Mouse (Mus musculus): ENCODE measurements around the gene Mgmt. TPM values are rescaled to one million over a fixed set of nuclear protein-coding genes. Genes with fewer than 3 reads are reported as not detected.

Gene Mgmt
- total and polyA plus RNA-seq, 2 experiments from 2014 or later = 5.4 to 6.4 TPM

GRCm38 (mm10) chr7:137082171-137082570 is 187.8 kb downstream of the Mgmt start:
- Histone ChIP-seq H3K9me3 (replicated peaks; ENCODE audit: control insufficient read depth, low read length) (no peaks in the 10 kb centered on the region), H3K27me3 (ENCODE audit: control insufficient read depth, insufficient read depth, low read length) (no peaks in the 10 kb centered on the region), H3K4me1 (ENCODE audit: control insufficient read depth, insufficient read depth) (peaks cover 16% of the 10 kb centered on the region), H3K4me2 (ENCODE audit: low read depth, low read length) (no peak overlapping the region), H3K9ac (replicated peaks; ENCODE audit: low read depth, low read length) (no peak overlapping the region), H3K36me3 (replicated peaks; ENCODE audit: control insufficient read depth, insufficient read depth, low read length) (no peaks in the 10 kb centered on the region), H3K27ac (ENCODE audit: low read depth) (no peak overlapping the region), H3K4me3 (ENCODE audit: low read depth, low read length) (no peak overlapping the region)
- 84% methylated on average over 6 of the region's 6 CpGs for WGBS
- no peak for TF ChIP-seq EP300 (IDR thresholded peaks at IDR 0.05; ENCODE audit: low read depth)
- no peak for TF ChIP-seq CTCF (IDR thresholded peaks at IDR 0.05; ENCODE audit: low read depth)
- no peak for DNase-seq (ENCODE audit: low spot score)
- no peak for ATAC-seq (ENCODE audit: insufficient read depth, low read depth)

GRCm38 (mm10) chr7:137084651-137085050 is 190.2 kb downstream of the Mgmt start:
- H3K27ac ChIP-seq (ENCODE audit: low read depth) = no peak overlapping the region
- H3K4me1 ChIP-seq (ENCODE audit: control insufficient read depth, insufficient read depth) = peaks cover 19% of the 10 kb centered on the region
- no peaks in the 10 kb centered on the region for H3K27me3 ChIP-seq (ENCODE audit: control insufficient read depth, insufficient read depth, low read length)
- H3K9me3 ChIP-seq (replicated peaks; ENCODE audit: control insufficient read depth, low read length) = no peaks in the 10 kb centered on the region
- no peak overlapping the region for H3K4me2 ChIP-seq (ENCODE audit: low read depth, low read length)
- no peak overlapping the region for H3K9ac ChIP-seq (replicated peaks; ENCODE audit: low read depth, low read length)
- 86% methylated on average over 7 of the region's 7 CpGs for WGBS
- TF ChIP-seq EP300 (IDR thresholded peaks at IDR 0.05; ENCODE audit: low read depth) (no peak), CTCF (IDR thresholded peaks at IDR 0.05; ENCODE audit: low read depth) (no peak)
- no peaks in the 10 kb centered on the region for H3K36me3 ChIP-seq (replicated peaks; ENCODE audit: control insufficient read depth, insufficient read depth, low read length)
- no peak overlapping the region for H3K4me3 ChIP-seq (ENCODE audit: low read depth, low read length)
- DNase-seq (ENCODE audit: low spot score) (no peak), ATAC-seq (ENCODE audit: insufficient read depth, low read depth) (no peak)

- H3K9me3 ChIP-seq (replicated peaks; ENCODE audit: control insufficient read depth, low read length) = no peaks in the 10 kb centered on the region
- TF ChIP-seq CTCF (IDR thresholded peaks at IDR 0.05; ENCODE audit: low read depth) (no peak), EP300 (IDR thresholded peaks at IDR 0.05; ENCODE audit: low read depth) (no peak)
- peaks cover 19% of the 10 kb centered on the region for H3K4me1 ChIP-seq (ENCODE audit: control insufficient read depth, insufficient read depth)
- ATAC-seq (ENCODE audit: insufficient read depth, low read depth) (peak; percentile 67), DNase-seq (ENCODE audit: low spot score) (peak; percentile 55)
- no peak overlapping the region for H3K27ac ChIP-seq (ENCODE audit: low read depth)
- no peak overlapping the region for H3K4me3 ChIP-seq (ENCODE audit: low read depth, low read length)
- H3K9ac ChIP-seq (replicated peaks; ENCODE audit: low read depth, low read length) = no peak overlapping the region
- 24% methylated on average over 14 of the region's 14 CpGs for WGBS
- no peaks in the 10 kb centered on the region for H3K27me3 ChIP-seq (ENCODE audit: control insufficient read depth, insufficient read depth, low read length)
- no peaks in the 10 kb centered on the region for H3K36me3 ChIP-seq (replicated peaks; ENCODE audit: control insufficient read depth, insufficient read depth, low read length)
- no peak overlapping the region; the same call in 1 of the 2 replicates for H3K4me2 ChIP-seq (ENCODE audit: low read depth, low read length)
Measured at GRCm38 (mm10) chr7:137085969-137086606, 191.7 kb downstream of the Mgmt start.

GRCm38 (mm10) chr7:137087136-137087535 is 192.7 kb downstream of the Mgmt start:
- Histone ChIP-seq H3K36me3 (replicated peaks; ENCODE audit: control insufficient read depth, insufficient read depth, low read length) (no peaks in the 10 kb centered on the region), H3K4me1 (ENCODE audit: control insufficient read depth, insufficient read depth) (peaks cover 19% of the 10 kb centered on the region), H3K9ac (replicated peaks; ENCODE audit: low read depth, low read length) (no peak overlapping the region), H3K9me3 (replicated peaks; ENCODE audit: control insufficient read depth, low read length) (no peaks in the 10 kb centered on the region), H3K27ac (ENCODE audit: low read depth) (no peak overlapping the region), H3K27me3 (ENCODE audit: control insufficient read depth, insufficient read depth, low read length) (no peaks in the 10 kb centered on the region), H3K4me3 (ENCODE audit: low read depth, low read length) (no peak overlapping the region), H3K4me2 (ENCODE audit: low read depth, low read length) (no peak overlapping the region)
- ATAC-seq (ENCODE audit: insufficient read depth, low read depth) (no peak), DNase-seq (ENCODE audit: low spot score) (no peak)
- WGBS = 46% methylated on average over 6 of the region's 6 CpGs
- no peak for TF ChIP-seq EP300 (IDR thresholded peaks at IDR 0.05; ENCODE audit: low read depth)
- TF ChIP-seq CTCF (IDR thresholded peaks at IDR 0.05; ENCODE audit: low read depth) = no peak

GRCm38 (mm10) chr7:137088141-137088540 is 193.7 kb downstream of the Mgmt start:
- TF ChIP-seq EP300 (IDR thresholded peaks at IDR 0.05; ENCODE audit: low read depth) (no peak), CTCF (IDR thresholded peaks at IDR 0.05; ENCODE audit: low read depth) (no peak)
- Histone ChIP-seq H3K36me3 (replicated peaks; ENCODE audit: control insufficient read depth, insufficient read depth, low read length) (no peaks in the 10 kb centered on the region), H3K9ac (replicated peaks; ENCODE audit: low read depth, low read length) (no peak overlapping the region), H3K27ac (ENCODE audit: low read depth) (no peak overlapping the region), H3K4me2 (ENCODE audit: low read depth, low read length) (no peak overlapping the region), H3K4me1 (ENCODE audit: control insufficient read depth, insufficient read depth) (peaks cover 19% of the 10 kb centered on the region), H3K4me3 (ENCODE audit: low read depth, low read length) (no peak overlapping the region), H3K27me3 (ENCODE audit: control insufficient read depth, insufficient read depth, low read length) (no peaks in the 10 kb centered on the region), H3K9me3 (replicated peaks; ENCODE audit: control insufficient read depth, low read length) (no peaks in the 10 kb centered on the region)
- 81% methylated on average over 6 of the region's 6 CpGs for WGBS
- DNase-seq (ENCODE audit: low spot score) (no peak), ATAC-seq (ENCODE audit: insufficient read depth, low read depth) (no peak)

GRCm38 (mm10) chr7:137094551-137094950 is 200.1 kb downstream of the Mgmt start:
- Histone ChIP-seq H3K4me1 (ENCODE audit: control insufficient read depth, insufficient read depth) (no peaks in the 10 kb centered on the region), H3K9ac (replicated peaks; ENCODE audit: low read depth, low read length) (no peak overlapping the region), H3K9me3 (replicated peaks; ENCODE audit: control insufficient read depth, low read length) (no peaks in the 10 kb centered on the region), H3K4me3 (ENCODE audit: low read depth, low read length) (no peak overlapping the region), H3K36me3 (replicated peaks; ENCODE audit: control insufficient read depth, insufficient read depth, low read length) (no peaks in the 10 kb centered on the region), H3K4me2 (ENCODE audit: low read depth, low read length) (no peak overlapping the region), H3K27ac (ENCODE audit: low read depth) (no peak overlapping the region), H3K27me3 (ENCODE audit: control insufficient read depth, insufficient read depth, low read length) (no peaks in the 10 kb centered on the region)
- no peak for ATAC-seq (ENCODE audit: insufficient read depth, low read depth)
- TF ChIP-seq CTCF (IDR thresholded peaks at IDR 0.05; ENCODE audit: low read depth) (no peak), EP300 (IDR thresholded peaks at IDR 0.05; ENCODE audit: low read depth) (no peak)
- 81% methylated on average over 1 of the region's 1 CpGs for WGBS
- DNase-seq (ENCODE audit: low spot score) = no peak

All from heart, postnatal 0 days (tissue).